Mouse (Mus musculus): ENCODE measurements around the gene Pik3r5.

Gene Pik3r5

DNA sequence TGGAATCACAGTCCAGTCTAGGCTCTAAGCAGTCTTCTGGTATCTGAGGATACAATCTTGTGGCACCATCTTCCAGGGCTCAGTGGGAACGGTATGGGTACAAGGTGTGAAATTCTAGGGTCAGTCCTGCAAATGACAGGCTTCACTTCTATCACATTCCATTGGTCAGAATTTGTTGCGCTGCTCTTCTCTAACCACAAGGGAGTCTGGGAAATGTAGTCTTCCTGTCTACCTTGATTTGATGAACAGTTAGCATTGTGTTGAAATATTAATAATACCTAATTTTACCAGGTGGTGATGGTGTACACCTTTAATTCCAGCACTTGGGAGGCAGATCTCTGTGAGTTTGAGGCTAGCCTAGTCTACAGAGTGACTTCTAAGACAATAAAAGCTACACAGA, 88.5 kb downstream of the Pik3r5 start:
- in situ Hi-C loops (cut with MseI, MboI), result no loop called here

DNA sequence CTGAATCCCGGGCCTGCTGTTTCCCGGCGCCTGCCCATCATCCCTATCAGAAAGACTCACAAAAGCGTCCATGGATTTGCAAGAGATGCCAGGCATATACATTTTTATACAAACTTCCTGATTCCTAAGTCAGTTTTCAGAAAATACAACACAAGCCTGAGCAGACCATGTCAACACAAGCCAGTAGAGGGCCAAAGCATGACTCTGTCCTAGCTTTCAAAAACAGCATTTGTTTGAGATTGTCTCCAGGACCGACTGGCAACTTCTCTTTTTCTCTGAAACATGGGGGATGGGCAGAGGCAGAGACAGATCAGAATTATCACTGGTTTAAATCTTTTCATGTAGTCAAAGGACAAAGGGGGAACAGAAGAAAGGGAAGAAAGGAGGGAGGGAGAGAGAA, 89.4 kb downstream of the Pik3r5 start:
- in situ Hi-C loops (cut with MseI, MboI), result no loop called here

DNA sequence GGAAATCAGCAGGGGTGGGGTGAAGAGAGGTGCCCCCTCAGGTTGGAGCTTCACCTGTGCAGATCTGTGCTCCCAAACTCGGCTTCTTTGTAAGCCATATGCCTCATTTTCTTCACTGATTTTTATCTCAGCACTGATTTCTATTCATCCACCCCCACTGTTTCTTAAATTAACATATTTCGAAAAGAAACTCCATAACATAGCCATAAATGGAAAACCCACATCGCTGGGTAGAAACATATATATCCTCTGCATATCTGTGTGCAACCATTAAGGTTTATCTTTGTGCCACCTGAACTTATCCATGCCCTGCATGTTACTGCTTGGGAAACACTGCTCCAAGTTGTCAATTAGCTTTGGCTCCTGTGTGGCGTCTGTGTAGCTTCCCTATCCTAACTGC, 94.5 kb downstream of the Pik3r5 start:
- in situ Hi-C loops (cut with MseI, MboI), result no loop called here

DNA sequence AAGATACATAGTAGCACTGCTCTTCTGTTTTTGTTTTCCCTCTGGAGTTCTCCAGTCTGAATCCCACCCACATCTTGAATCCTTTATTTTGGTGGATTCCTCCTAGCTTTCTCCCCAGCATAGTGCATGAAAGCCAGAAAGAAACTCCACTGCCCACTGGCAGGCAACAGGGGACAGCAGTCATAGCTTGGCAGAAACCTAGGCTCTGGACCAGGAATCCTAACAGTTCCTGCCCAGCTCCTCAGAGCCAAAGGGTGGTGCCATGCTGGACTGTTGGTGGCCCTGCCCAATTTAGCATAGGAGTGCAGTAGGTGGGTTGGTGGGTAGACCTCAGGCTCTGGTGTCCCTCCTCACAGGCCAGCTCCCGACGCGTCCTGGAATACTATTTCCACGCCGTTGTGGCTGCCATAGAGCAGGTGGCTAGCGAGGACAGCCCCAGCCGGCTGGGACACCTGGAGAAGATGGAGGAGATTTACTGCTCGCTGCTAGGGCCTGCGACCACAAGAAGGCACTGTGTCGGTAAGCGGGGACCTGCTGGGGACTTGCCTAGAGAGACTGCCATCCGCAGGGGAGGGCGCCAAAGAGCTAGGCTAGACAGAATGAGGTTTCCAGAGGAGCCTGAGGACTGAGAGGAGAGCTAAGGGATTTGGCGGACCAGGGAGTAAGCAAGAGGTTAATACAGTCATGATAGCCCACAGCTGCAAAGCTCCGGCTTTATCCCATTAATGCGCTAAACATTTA, 99.3 kb downstream of the Pik3r5 start:
- in situ Hi-C loops (cut with MseI, MboI), result no loop called here

DNA sequence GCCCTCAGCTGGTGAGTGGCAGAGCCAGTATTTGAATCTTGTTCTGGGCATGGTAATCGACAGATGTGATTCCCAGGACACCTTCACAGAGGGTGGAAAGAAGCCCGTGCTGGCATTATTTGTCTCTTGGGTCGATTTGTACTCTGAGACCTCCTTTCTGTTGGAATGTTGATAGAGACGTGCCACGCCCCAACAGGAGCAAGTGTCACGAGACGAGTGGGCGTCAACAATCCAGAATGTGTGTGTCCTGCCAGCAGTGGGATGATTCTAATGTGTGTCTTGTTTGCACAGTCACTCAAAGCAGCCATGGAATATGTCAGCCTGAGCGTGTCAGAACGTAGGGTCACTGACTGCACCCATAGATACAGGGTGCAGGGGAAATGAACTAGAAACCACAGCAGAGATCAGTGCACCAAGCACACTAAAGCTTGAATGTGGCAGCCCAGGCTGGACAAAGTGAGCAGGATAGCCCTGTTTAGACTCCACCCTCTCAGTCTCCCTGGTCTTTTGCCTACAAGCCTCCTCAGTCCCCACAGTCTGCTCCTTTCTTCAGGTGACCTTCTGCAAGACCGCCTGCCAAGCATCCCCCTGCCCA, 100.1 kb downstream of the Pik3r5 start:
- in situ Hi-C loops (cut with MseI, MboI), result no loop called here

DNA sequence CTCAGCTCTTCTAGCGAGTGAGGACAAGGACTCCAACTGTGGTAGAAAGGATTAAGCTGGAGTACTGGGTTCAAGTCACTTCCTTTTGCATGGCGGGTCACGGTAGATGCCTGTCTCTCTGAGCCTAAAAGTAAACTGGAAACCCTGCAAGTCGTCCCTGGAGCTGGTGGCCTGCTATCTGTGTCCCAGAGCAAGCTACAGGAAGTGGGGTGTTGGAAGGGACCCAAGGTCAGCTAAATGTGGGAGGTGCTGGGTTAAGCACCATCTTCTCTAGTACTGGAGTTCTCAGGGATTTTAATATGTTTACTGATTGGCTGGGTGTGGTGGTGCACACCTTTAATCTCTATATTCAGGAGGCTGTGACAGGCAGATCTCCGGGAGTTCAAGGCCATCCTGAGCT, 100.9 kb downstream of the Pik3r5 start:
- in situ Hi-C loops (cut with MseI, MboI), result no loop called here

DNA sequence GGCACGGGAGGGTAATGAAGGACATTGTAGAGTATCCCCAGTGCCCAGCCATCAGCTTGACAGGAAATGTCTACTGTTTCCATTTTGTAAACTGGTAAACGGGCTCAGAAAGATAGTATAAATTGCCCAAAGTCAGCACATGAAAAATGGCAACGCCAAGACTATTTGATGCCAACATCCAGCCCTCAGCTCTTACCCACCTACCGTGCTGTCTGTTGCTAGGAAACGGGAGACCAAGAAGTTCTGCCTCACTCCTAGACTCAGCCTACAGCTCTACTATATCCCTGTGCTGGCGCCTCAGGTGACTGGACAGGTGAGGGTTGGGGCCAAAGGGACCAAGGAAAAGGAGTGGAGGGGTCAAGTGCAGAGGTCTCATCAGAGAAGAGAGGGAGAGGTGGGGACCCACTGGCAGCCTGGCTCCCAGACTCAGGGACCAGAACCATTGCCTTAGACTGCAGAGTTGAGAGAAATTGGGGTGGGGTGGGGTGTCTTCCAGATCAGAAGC, 102.1 kb downstream of the Pik3r5 start:
- in situ Hi-C loops (cut with MseI, MboI), result no loop called here

DNA sequence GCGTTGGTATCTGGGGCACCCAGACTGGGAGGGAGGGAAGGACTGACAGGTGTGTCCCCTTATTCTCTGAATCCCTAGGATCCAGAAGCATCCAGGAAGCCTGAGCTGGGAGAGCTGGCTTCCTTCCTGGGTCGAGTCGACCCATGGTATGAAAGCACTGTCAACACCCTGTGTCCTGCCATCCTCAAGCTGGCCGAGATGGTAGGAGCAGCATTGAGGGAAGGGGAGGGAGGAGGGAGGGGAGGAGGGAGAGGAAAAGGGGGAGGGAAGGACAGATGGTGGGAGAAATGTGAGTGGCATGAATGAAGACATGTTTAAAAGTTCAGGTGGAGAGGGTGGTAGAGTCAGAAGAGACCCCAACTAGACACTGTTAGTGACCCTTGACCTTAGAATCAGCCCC, 104.1 kb downstream of the Pik3r5 start:
- in situ Hi-C loops (cut with MseI, MboI), result no loop called here

DNA sequence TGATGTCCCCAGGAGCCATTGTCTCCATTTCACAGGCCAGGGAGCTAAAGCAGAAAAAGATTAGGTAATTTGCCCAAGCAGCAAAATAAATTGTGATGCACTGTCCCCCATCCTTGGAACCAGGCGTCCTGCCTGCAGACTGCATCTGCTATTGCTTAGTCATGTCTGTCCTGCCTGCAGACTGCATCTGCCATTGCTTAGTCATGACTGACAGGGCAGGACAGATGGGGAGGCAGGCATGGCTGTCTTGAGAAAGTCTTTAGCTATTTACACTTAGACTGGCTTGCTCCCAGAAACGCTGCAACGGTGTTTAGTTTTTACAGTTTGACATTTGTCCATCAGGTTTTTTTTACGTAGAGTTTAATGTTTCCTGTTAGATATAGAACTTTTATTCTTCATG, 104.5 kb downstream of the Pik3r5 start:
- in situ Hi-C loops (cut with MseI, MboI), result no loop called here

DNA sequence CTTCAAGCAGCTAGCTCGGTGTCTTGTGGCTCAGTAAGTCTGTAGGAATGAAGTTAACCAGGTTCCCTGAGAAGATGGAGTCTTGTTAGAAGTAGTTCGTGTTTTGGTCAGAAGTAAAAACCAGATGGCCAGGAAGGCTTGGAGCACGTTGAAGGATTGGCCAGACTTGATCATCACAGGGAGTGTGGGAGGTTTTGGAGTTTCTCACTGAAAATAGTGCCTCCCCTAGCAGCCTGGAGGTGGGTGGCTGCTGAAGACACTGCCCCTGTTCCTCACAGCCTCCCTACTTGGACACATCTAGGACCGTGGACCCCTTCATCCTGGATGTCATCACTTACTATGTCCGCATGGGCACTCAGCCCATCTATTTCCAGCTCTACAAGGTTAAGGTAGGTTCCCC, 107.7 kb downstream of the Pik3r5 start:
- in situ Hi-C loops (cut with MseI, MboI), result no loop called here

DNA sequence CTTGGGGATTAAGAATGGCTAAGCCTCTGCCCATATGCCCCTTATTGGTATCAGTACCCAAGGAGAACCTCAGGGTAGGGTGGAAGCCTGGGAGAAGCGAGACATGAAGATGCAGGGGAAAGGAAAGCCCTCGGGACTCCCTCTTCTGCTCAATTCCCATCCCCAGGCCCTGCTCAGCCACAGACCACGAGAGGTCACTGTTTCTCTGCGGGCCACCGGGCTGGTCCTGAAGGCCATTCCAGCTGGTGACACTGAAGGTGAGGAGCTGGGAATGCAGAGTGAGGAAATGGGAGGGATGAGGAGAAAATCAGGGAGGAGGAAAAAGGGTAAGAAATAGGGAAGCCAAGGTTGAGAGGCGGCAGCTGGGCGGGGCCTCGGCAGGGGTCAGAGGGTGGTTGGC, 112.6 kb downstream of the Pik3r5 start:
- in situ Hi-C loops (cut with MseI, MboI), result no loop called here

DNA sequence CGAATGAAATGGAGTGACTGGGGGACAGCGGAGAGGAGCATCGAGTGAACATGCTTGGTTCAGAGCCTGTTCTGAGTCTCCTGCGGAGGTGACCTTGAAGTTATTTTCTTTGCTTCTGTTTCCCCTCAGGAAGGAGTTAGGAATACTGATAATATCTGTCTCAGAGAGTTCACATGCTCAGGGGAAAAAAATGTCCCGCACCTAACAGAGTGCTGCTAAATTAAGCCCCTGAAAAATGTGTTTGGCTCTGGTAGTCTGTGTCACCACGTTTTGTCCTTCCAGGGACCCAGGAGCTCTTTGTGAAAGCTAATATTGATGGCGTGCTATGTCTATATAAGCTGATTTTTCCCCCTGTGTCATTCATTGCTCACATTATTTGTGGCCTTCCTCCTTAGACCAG, 113.3 kb downstream of the Pik3r5 start:
- in situ Hi-C loops (cut with MseI, MboI), result loop anchor here in 1 of 2 experiments (5.0 kb wide), 1 partner anchor 58 kb away; no protein-coding TSS in a partner anchor

DNA sequence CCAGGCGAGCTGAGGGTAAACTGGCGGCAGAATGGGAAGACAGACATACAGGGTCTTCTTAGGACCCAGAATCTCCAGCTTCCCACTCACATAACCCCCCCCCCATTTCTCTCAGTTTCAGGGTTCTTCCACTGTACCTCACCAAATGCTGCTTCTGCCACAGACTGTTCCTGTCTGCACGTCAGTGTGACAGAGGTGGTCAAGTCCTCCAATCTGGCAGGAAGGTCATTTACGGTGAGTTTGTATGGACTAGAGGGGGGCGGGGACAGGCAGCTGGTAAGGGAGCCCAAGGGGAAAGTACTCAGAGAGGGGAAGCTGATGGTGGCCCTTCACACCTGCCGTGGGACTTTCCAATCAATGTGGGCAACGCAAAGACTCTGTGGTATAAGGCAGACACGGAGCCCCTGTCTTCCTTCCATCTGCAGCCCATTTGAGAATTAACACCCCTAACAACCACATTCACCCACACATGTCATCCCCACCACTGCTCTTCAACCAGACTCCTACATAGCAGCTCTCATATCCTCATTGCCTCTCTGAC, 113.8 kb downstream of the Pik3r5 start:
- in situ Hi-C loops (cut with MseI, MboI), result loop anchor here in 1 of 2 experiments (5.0 kb wide), 1 partner anchor 58 kb away; no protein-coding TSS in a partner anchor
